Mouse (Mus musculus) erythroblast, embryonic 14.5 days (primary cell): ENCODE results near the gene Mrpl21. TPM values are rescaled to one million over a fixed set of nuclear protein-coding genes. Genes with fewer than 3 reads are reported as not detected.

Source experiments
- H3K27me3 ChIP-seq: 2 replicates; pipeline ENCODE4 v1.6.1; 2012; ENCODE audit warnings: inconsistent platforms; ENCODE audit not compliant: control insufficient read depth
- H3K36me3 ChIP-seq: 2 replicates; pipeline ENCODE4 v1.6.1; 2012; ENCODE audit warnings: mild to moderate bottlenecking, inconsistent platforms; ENCODE audit not compliant: control insufficient read depth
- H3K4me1 ChIP-seq: 2 replicates; pipeline ENCODE4 v1.6.1; 2012; ENCODE audit warnings: inconsistent platforms; ENCODE audit not compliant: control insufficient read depth
- H3K4me3 ChIP-seq: replicated peaks from 2 replicates; pipeline ENCODE3; 2012; ENCODE audit warnings: moderate library complexity, mild to moderate bottlenecking, inconsistent platforms
- H3K9me3 ChIP-seq: 2 replicates; pipeline ENCODE4 v1.6.1; 2012; ENCODE audit warnings: low read length, inconsistent platforms, mixed read lengths; ENCODE audit not compliant: control insufficient read depth
- GATA1 ChIP-seq: IDR thresholded peaks from 2 replicates; pipeline ENCODE4 v1.6.1; 2012; ENCODE audit warnings: low read length, inconsistent platforms, mixed read lengths
- TAL1 ChIP-seq: IDR thresholded peaks from 3 replicates; pipeline ENCODE4 v1.6.1; 2012; ENCODE audit warnings: low read length, inconsistent platforms, mixed read lengths
- polyA plus RNA-seq: library from polyadenylated mRNA; stranded (reverse); fragments of >175 nt; gene quantifications from 2 replicates; pipeline ENCODE4 v1.2.3, GENCODE M21; 2012

Gene Mrpl21
- polyA plus RNA-seq, 1 experiment = 1.6 TPM

DNA sequence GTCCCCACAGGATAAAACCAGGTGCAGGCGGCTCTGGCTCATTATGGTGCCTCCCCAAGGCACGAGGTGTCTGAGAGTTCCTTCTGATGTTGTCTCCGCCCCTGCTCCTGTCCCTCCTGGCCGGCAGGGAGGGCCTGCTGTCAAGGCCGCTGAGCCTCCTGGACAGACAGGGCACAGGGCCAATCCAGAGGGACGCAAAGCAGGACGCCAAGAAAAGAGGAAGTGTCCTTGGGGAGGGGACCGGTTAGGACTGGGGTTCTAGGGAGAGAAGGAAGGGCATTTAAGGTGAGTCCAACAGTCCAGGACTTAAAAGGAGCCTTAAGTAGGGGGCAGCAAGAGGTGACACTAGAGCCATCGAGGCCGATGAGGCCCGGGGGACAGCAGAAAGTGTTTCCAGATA is 38.9 kb downstream of the Mrpl21 start:
- peak overlapping the region; percentile 76 for H3K4me3 ChIP-seq
- peaks cover 59% of the 10 kb centered on the region for H3K4me1 ChIP-seq
- H3K9me3 ChIP-seq = no peaks in the 10 kb centered on the region
- no peaks in the 10 kb centered on the region for H3K36me3 ChIP-seq
- H3K27me3 ChIP-seq = no peaks in the 10 kb centered on the region
- TF ChIP-seq TAL1 (no peak), GATA1 (no peak)

DNA sequence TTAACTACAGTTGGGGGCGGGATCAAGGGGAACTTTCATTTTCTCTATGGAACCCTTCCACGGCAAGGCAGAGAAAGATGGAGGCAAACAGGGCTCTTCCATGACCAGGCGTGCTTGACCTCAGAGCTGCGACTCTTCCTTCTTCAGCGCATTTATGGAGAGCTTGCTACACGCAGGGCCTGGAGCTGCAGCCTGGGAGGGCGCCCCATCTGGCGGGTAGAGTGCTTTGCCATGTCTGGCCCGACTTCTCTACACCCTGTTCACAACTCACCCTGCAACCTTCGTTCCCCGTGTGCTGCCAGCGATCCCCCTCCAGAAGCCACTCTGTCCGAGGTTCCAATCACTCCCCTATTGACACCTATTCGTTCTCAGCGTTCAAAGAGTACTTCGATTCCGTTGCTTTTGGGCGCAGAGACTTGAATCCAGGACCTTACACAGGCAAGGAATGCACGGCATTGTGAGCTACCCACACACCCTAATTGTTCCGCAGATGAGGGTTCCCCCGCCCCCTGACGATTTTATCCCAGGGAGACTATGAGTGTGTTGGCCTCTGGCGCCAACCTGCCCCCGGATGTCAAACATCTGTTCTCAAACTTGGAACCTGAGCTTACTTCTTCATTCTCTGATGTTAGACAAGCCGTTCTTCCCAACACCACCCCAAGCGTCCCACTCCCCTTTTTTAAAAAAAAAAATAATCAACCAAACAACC is 39.7 kb downstream of the Mrpl21 start, which contains the start of gene Cpt1a:
Gene Cpt1a (plus strand): TSS at position 74 of the 709 bp plus-strand sequence.
- H3K36me3 ChIP-seq = no peaks in the 10 kb centered on the region
- TF ChIP-seq TAL1 = no peak
- TF ChIP-seq GATA1 = no peak
- H3K27me3 ChIP-seq = no peaks in the 10 kb centered on the region
- peak within 1 kb of the TSS; percentile 76 for H3K4me3 ChIP-seq
- peaks cover 61% of the 10 kb centered on the region for H3K4me1 ChIP-seq
- H3K9me3 ChIP-seq = peaks cover 4% of the 10 kb centered on the region; the same call in 1 of the 2 replicates

DNA sequence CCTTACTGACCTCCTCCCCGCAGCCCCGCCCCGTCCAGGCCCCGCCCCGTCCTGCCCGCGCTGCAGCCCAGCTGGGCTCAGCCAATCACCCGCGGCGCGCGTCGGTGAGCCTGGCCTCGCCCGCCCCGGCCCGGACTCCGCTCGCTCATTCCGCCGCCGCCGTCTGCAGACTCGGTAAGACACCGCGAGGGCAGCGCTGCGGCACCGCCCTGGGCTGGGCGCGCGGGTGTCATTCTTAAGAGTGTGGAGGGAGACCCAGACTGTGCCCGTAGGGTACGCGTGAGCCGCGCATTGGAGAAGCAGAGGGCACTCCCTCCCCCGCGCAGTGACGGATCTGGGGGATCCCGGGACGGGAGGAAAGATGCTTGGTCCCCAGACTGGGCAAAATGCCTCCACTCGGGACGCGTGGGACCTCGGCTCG is 40.5 kb downstream of the Mrpl21 start:
- Histone ChIP-seq H3K4me3 (peak overlapping the region; percentile 76), H3K4me1 (peaks cover 67% of the 10 kb centered on the region), H3K27me3 (no peaks in the 10 kb centered on the region), H3K9me3 (peaks cover 4% of the 10 kb centered on the region; the same call in 1 of the 2 replicates), H3K36me3 (no peaks in the 10 kb centered on the region)
- TF ChIP-seq TAL1 = no peak
- TF ChIP-seq GATA1 = no peak

DNA sequence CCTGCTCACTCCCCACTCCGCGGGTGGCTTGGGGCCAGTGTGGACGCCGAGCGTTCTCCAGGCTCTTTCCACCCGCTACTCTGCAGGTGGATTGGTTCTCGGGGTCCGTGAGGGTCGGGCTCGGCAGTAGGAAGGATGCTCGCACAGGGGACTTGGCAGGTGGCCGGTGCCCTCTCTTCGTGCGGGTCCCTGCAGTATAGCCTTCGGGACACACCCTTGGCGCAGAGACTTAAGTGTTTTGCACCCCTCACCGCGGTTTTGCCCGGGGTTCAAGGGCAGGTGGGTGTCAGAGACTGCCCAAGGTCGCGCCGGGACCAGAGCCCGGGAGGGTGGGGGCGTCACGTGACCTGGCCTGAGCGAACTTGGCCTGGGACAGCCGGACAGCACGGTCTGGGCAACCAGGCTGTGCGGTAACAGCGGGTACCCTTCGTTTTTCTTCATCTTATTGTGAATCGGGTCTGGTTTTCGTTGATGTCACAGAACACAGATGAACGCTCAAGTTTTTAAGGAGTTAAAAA is 41.1 kb downstream of the Mrpl21 start:
- Histone ChIP-seq H3K4me1 (peaks cover 73% of the 10 kb centered on the region), H3K4me3 (peak overlapping the region; percentile 76), H3K36me3 (no peaks in the 10 kb centered on the region), H3K27me3 (no peaks in the 10 kb centered on the region), H3K9me3 (peaks cover 4% of the 10 kb centered on the region; the same call in 1 of the 2 replicates)
- TF ChIP-seq GATA1 = no peak
- no peak for TF ChIP-seq TAL1

DNA sequence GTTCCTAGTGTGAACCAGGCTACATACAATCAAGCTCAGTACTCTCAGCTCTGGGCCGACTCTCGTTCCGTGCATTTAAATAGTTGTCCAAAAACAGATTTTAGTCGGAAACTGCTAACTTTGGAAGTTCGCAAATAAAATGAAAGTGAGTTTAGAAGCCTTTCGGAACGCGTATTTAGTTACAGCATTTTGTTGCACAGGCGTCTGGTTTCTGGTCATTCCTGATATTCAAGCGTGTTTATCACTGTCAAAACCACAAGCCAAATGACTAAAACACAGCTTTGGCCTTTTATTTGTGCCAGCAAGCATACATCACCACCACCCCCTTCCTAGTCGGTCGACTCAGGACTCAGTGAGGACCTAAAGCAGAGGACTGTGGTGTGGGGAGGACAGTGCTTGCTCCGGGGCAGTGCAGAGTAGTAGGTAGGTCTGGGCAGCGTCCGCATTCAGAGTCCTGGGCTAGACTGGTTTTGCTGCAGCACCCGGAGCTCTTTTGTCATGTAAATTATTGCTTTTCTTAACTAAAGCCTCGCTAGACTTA is 41.6 kb downstream of the Mrpl21 start:
- TF ChIP-seq GATA1 = no peak
- no peak for TF ChIP-seq TAL1
- Histone ChIP-seq H3K36me3 (no peaks in the 10 kb centered on the region), H3K4me3 (peak overlapping the region; percentile 76), H3K27me3 (no peaks in the 10 kb centered on the region), H3K4me1 (peaks cover 76% of the 10 kb centered on the region), H3K9me3 (peaks cover 4% of the 10 kb centered on the region; the same call in 1 of the 2 replicates)

DNA sequence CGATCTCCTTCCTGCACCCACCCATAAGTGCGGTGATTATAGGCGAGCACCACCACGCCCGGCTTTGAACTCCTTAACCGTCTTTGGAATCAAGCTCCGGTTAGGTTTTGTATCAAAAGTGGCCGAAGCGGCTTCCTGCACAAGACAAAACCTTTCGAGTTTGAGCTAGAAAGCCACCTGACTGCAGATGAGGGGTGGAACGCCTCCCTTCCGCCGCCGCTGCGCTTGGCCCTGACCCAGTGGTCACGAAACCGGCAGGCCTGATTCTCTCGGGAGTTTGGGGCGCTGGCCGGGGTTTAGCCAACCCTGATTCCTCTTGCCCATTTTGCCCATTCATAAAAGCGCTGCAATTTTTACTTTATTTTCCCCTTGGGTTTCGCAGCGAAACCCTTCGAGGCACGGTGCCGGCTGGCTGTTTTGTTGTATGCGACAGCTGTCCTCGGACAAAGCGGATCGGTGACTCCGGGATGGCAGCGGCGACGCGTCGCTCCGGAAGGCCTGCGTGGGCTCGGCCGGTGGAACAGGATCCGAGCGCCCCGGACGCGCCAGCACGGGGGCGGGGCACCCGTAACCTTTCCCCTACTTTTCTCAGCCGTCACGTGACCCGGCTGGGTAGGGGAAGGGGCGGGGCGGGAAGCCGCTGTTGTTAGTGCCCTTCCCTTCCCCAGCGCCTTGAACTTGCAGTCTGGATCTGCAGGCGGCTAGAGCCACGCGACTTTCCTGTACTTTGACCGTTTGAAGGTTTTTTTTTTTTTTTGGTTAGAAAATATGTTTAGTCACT is 42.4 kb downstream of the Mrpl21 start:
- peaks cover 4% of the 10 kb centered on the region; the same call in 1 of the 2 replicates for H3K9me3 ChIP-seq
- peak overlapping the region; percentile 76 for H3K4me3 ChIP-seq
- H3K4me1 ChIP-seq = peaks cover 75% of the 10 kb centered on the region
- TF ChIP-seq TAL1 = no peak
- no peak for TF ChIP-seq GATA1
- H3K27me3 ChIP-seq = no peaks in the 10 kb centered on the region
- H3K36me3 ChIP-seq = no peaks in the 10 kb centered on the region

DNA sequence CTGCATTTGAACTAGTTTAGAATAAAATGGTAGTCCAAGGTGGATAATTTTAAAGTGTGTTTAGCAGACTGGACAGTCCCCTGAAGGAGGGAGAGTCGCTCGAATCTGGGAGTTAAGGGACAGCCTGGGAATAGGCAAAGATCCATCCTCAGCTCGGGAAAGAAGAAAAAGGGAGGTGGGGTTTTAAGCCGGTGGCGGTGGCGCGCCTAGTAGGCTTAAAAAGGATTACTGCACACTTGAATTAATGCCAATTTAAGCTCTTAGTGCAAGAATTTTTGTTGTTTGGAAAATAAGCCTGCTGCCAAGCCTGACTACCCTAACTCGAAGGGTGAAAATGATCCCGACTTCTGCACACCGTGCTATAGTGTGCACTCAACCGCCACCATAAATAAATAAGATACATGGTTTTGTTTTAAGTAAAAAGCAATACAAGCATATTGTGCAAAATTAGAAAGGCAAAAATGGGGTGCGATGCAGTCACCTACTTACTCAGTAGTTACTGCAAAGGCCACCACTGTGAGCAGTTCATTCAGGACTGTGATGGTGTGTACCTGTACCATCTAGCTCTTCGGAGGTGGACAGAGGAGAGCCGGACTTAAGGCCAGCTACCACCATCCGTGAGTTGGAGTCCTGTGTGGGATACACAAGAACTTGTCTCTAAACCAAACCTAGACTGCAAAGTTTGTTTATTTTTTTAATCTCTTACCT is 43.2 kb downstream of the Mrpl21 start:
- Histone ChIP-seq H3K9me3 (peaks cover 4% of the 10 kb centered on the region; the same call in 1 of the 2 replicates), H3K27me3 (no peaks in the 10 kb centered on the region), H3K36me3 (no peaks in the 10 kb centered on the region), H3K4me3 (peak overlapping the region; percentile 76), H3K4me1 (peaks cover 80% of the 10 kb centered on the region)
- no peak for TF ChIP-seq TAL1
- TF ChIP-seq GATA1 = no peak

DNA sequence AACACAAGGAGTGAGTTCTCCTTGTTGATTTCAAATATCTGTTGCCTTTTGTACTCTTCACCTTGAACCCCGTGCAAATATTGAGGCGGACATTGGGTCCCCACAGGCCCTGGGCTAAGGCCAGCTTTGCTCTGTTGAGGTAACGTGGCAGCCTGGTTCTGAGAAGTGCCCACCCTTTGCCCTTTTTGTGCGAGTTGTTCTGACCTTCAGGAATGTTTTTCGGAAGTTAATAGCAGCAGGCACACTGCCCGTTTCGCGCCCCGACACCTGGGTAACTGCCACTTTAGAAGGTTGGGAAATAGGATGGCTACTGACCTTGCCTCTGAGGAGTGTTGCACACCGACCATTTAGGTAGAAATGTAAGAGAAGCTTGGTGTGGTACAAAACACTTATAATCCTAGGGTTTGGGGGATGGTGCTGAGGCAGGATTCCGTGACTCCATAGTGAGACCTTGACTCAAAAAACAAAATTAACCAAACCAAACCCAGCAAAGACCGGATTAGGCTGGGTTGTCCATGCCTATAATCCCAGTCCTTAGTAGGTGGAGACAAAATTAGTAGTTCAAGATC is 43.9 kb downstream of the Mrpl21 start:
- Histone ChIP-seq H3K27me3 (no peaks in the 10 kb centered on the region), H3K4me3 (no peak overlapping the region), H3K9me3 (peaks cover 4% of the 10 kb centered on the region; the same call in 1 of the 2 replicates), H3K36me3 (no peaks in the 10 kb centered on the region), H3K4me1 (peaks cover 76% of the 10 kb centered on the region)
- TF ChIP-seq GATA1 = no peak
- TF ChIP-seq TAL1 = no peak
